Mouse (Mus musculus) mouse trophoblast stem cell (cell line): Measurements from ENCODE around the gene Vps25.

Experiments used
- in situ Hi-C, 2 experiments: fragments of 300-500 bp; cut with MseI, MboI; formaldehyde crosslinking; loops; 2 replicates in 1 of 2; 3 replicates in 1 of 2; pipeline ENCODE4 v1.15.1; 2025

The Vps25 gene

GRCm38 (mm10) chr11:101272446-101272845 is 18.9 kb downstream of the Vps25 start:
- in situ Hi-C loops, result no loop called here

GRCm38 (mm10) chr11:101275309-101275708 is 21.8 kb downstream of the Vps25 start:
- in situ Hi-C loops, result no loop called here

- in situ Hi-C loops, result no loop called here
Measured at GRCm38 (mm10) chr11:101276319-101277070, 23.0 kb downstream of the Vps25 start.

GRCm38 (mm10) chr11:101277381-101278222 is 24.1 kb downstream of the Vps25 start:
- in situ Hi-C loops, result no loop called here

- in situ Hi-C loops, result no loop called here
Measured at GRCm38 (mm10) chr11:101278223-101279192, 25.0 kb downstream of the Vps25 start, which contains the start of the genes Cntd1 and Coa3. Cntd1 (plus strand) TSS chr11:101279012. Coa3 (minus strand) TSS chr11:101279114.

DNA sequence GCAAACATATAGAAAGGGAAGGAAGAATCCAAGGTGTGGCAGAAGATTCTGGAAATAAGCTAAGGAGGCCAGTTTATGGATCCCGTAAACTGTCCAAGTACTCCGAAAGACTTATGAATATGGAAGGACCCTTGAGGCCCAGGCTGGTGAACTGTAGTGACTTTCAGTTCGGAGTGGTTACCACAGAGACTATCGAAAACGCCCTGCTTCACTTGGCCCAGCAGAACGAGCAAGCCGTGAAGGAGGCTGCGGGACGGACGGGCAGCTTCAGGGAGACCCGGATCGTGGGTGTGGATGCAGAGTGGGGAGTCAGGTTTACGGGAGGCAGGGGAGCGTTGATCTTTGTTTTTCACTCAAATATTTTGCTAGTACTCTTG is 25.7 kb downstream of the Vps25 start:
- in situ Hi-C loops, result no loop called here

DNA sequence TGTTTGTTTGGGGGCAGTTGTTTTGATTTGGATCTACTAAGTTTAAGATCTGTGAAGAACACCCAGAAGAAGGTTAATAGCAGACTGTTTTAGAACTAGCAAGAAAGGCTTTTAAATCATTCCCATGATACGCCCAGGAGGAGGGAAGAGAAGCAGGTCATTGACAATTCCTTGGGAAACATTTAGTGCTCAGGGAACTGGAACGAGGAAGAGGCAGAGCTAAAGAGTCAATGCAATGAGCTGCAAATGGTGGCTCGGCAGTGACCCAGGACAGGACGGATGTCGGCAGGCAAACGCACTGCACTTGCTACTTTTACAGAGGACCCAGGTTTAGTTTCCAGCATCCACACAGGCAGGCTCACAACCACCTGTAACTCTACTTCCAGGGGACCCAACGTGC is 27.3 kb downstream of the Vps25 start:
- in situ Hi-C loops, result no loop called here

- in situ Hi-C loops, result no loop called here
Measured at GRCm38 (mm10) chr11:101282896-101283295, 29.4 kb downstream of the Vps25 start.

DNA sequence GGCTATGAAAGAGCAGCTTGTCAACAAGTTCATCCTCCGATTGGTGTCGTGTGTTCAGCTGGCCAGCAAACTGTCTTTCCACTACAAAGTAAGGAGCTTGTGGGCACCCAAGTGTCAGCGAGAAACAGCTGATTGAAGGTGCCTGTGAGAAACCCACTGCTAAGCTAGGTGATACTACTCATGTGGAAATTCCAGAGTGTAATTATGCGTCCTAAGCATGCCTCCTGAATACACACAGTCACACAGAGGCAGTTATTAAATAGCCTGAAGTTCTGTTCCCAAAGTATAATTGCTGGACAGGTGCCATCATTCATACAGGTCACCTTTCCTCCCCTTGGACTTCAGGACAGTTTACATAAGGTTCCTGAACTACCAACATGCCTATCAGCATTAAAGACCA is 30.3 kb downstream of the Vps25 start:
- in situ Hi-C loops, result no loop called here

DNA sequence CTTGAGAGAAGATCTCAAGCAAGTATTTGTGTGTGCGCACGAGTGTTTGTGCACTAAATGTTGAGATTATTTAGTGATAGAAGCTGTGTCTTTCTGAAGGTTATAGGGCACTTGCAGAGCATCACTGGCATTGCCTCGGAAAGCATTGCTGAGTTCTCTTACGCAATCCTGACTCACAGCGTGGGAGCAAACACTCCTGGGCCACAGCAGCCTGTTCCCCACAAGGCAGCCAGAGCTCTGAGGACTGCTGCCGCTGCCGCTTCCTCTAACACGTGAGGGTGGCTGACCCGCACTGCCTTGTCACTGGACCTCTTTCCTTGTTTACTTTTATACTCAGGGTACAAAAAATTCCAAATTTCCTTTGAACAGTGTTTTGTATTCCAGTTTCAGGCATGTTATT is 33.8 kb downstream of the Vps25 start:
- in situ Hi-C loops, result no loop called here

- in situ Hi-C loops, result no loop called here
Measured at GRCm38 (mm10) chr11:101291231-101291630, 37.7 kb downstream of the Vps25 start.

DNA sequence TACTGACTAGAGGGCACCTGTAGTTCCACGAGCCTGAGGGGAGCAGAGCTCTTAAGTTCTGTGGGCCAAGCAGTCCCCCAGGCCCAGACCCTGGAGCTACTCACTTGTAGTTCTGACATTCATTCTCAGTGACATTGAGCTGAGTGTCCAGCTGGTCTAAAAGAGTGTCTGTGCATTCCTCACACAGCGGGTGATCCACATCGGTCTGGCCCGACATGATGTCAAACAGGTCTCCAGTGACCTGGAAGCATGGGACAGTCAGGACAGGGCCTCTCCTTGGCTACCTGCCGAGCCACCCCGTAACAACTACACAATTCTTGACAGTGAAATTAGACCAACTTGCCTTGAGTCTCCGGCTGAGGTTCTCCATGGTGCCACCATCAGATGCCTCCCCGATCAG is 41.7 kb downstream of the Vps25 start:
- in situ Hi-C loops, result no loop called here

DNA sequence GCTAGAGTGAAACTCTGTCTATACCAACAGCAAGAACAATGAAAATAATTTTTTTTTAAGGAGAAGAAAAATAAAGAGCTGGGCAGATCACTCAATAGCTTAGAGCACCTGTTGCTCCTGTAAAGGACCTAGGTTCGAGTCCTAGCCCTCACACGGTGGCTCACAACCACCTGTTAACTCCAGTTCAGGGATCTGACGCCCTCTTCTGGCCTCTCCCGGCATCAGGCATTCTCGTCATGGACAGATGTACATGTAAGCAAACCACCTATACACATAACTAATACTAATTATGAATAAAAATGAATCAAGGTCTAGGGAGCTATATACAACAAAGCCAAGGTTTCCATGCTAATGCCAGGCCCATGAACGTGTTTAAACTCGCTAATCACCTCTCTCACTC is 47.4 kb downstream of the Vps25 start:
- in situ Hi-C loops, result loop anchor here in 1 of 2 experiments (10.0 kb wide), 1 partner anchor 86 kb away; no protein-coding TSS in a partner anchor

DNA sequence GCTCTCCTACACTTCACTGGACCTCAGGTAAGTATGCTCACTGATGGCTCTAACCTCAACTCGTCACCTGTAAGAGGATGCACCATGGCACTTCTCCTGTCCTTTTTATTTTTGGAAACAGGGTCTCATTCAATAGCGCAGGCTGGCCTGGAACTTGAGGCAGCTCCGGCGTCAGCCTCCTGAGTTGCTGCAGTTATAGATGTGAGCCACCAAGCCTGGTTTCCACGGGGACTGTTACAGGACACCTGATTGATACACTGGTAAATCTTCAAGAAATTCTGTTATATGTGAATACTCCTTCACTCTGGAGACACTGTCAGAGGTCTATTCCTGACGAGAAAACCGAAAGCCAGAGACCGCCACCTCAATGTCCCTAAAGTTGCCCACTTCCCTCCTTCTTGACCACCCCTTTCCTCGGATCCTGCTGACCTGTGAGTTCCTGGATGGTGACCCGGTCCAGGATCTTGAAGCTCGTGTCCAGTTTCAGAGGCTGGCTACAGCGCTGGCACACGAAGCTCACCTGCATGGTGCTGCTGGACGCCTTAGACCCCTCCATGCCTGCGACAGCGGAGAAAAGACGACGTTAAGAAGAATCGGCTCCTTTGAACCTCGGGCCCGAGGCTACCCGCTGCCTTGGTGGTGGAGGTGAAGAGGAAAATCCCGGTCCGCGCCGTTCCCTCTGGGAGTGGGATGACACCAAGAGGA is 47.9 kb downstream of the Vps25 start:
- in situ Hi-C loops, result loop anchor here in 1 of 2 experiments (10.0 kb wide), 1 partner anchor 87 kb away; no protein-coding TSS in a partner anchor

DNA sequence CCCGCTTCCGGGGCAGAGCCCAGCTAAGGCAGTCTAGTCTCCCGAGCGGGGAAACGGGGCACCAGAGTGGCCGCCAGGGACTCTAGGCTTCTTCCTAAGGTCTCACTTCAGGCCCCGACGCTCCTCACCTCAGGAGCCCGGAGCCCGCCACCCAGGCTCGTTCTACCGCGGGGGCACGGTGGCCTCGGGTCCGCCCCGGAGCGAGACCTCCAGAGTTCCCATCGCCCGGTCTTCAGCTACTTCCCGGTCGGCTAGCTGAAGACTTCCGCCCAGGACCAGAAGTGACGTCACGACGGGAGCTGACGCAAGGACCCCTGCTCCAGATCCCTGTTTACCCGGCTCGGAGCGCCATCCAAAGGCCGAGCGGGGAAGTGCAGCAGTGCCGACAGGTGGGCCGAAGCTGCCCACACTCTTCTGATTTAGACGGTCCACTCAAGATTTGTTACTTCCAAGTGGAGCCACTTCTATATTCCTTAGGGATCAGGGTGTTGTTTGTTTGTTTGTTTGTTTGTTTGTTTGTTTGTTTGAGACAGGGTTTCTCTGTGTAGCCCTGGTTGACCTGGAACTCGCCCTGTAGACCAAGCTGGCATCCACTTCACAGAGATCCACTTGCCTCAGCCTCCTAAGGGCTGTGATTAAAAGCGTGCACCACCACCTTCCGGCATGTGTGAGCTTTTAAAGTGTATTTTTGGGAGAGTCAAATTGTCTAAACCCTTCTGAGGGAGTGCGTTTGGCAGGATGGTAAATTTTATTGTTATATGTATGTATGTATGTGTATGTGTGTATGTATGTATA is 48.7 kb downstream of the Vps25 start, which contains the start of gene Becn1:
Becn1 (minus strand) TSS at position 283 of the 795 bp plus-strand sequence.
- in situ Hi-C loops, result loop anchor here in 1 of 2 experiments (10.0 kb wide), 1 partner anchor 87 kb away; no protein-coding TSS in a partner anchor

- in situ Hi-C loops, result loop anchor here in 1 of 2 experiments (10.0 kb wide), 1 partner anchor 93 kb away; no protein-coding TSS in a partner anchor
Measured at GRCm38 (mm10) chr11:101307744-101308143, 54.2 kb downstream of the Vps25 start.
